Mouse (Mus musculus) heart, adult 18-20 months (tissue): ENCODE results near the gene Paf1. TPM values are rescaled to one million over a fixed set of nuclear protein-coding genes. Genes with fewer than 3 reads are reported as not detected.
A peak's percentile ranks its signal among the peaks of the same experiment; 100 is the strongest.

Experiments used
- DNase-seq, 2 experiments: peaks; one replicate each; pipeline ENCODE4 v3.0.0; 2021 to 2022; ENCODE audit warnings: mixed read lengths in 1 of 2
- total RNA-seq, 2 experiments: library from RNA; stranded (reverse); gene quantifications; 2 replicates each; pipeline ENCODE4 v1.2.3; 2021

Paf1 gene
- total RNA-seq, 2 experiments from 2014 or later: 39.5 to 44.5 TPM

- DNase-seq: peak; percentile 100
Measured at GRCm38 (mm10) chr7:28436271-28436904, 43.6 kb downstream of the Paf1 start.

DNA sequence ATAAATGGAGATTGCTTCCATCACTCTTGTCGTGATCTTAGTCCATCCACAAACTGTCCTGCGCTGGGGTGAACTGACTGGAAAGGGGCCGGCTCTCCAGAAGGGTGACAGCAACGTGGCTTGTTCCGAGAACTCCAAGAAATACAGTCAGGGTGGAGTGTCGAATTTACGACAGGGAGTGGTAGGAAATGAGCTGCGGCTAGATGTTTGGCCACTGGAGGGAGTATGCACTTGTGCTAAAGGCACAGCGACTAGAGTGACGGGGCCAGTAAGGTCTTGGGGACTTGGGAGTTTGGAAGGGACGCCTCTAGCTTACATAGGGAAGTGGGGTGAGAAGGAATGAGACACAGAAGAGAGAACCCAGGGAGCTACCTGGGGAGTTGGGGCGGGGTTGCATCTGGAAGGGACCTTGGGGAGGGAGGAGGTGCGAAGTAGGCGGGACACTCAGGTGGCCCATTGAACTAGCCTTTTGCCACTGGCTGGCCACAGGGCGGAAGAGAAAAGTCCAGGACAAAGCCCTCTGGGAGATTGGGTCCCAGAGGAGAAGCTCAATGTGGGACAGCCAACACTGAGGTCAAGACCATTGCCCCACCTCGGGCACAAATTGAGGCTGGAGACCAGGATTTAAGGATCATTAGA is 44.3 kb downstream of the Paf1 start, which contains the start of gene Gmfg:
Gmfg (plus strand) TSS at position 516 of the 639 bp plus-strand sequence.
- peak in 1 of 2 experiments; percentile 88 for DNase-seq

DNA sequence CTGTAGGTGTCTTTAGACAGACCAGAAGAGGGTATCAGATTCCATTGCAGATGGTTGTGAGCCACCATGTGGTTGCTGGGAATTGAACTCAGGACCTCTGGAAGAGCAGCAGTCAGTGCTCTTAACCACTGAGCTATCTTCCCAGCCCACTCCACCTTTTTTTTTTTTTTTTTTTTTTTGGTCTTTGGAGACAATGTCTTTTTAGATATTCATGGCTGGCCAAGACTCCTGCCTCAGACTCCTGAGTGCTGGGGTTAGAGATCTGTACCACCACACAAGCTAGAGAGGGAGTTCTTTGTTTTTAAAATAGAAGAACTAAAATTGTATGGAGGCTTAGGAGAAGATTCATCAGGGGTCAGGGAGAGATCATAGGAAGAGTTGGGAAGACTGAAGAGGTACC is 45.2 kb downstream of the Paf1 start:
- DNase-seq: no peak

GRCm38 (mm10) chr7:28438771-28439170 is 46.0 kb downstream of the Paf1 start:
- no peak for DNase-seq

DNA sequence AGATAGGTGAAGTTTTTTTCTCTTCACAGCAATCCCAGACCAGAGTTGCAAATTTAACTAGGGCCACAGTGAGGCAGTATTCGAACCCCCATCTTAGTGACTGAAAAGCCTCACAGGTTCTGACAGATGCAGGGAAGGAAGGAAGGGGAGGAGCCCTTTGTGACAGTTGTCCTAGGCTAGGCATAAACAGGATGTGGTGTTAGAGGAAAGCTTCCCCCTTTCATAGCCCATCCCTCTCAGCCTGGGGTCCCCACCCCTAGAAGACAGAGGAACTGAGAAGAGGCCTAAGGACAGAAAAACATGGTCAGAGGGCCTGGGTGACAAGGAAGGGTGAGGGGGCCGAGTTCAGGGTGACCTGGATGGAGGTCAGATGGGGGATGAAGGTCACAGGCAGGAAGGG is 48.0 kb downstream of the Paf1 start:
- DNase-seq: peak; percentile 41 to 82

GRCm38 (mm10) chr7:28441776-28442485 is 49.2 kb downstream of the Paf1 start:
- DNase-seq: no peak

- DNase-seq: peak; percentile 33 to 61
Measured at GRCm38 (mm10) chr7:28442688-28443087, 49.9 kb downstream of the Paf1 start.

DNA sequence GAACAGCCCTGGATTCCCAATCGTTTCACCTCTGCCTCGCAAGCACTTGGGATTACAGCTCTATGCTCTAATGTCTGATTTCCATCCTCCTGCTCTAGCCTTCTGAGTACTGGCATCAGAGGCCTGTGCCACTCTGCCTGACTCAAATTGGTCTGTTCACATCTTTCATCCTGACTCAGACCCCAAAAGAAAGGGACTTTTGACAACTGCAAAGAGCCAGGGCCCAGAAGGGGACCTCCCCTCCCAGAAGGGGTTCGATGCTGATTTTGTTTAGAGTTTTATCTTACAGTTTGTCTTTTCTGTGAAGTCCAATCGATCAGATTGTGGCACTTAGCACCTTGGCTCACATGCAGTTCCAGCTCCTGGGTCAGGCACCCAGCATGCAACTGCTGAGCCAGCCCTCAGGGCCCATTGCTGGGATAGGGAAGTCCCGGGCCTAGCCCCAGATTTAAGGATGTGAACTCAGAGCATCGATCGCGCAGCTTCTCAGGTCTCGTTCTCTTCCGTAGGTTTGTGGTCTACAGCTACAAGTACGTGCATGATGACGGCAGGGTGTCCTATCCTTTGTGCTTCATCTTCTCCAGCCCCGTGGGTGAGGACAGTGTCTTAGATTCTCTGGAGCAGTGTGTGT is 51.7 kb downstream of the Paf1 start:
- no peak for DNase-seq

GRCm38 (mm10) chr7:28446446-28446845 is 53.7 kb downstream of the Paf1 start:
- peak; percentile 64 to 95 for DNase-seq

- no peak for DNase-seq
Measured at GRCm38 (mm10) chr7:28447101-28447830, 54.5 kb downstream of the Paf1 start.

GRCm38 (mm10) chr7:28447865-28448820 is 55.4 kb downstream of the Paf1 start:
- DNase-seq: no peak

Other genes starting within 250 kb of the Paf1 start
- 10 to 100 TPM; 28.9 to 32.8 TPM for gene Fbl, start 223.2 kb upstream of the Paf1 start, total RNA-seq
- gene Dyrk1b, start 213.5 kb upstream of the Paf1 start, total RNA-seq: 10 to 100 TPM; 26.0 to 32.6 TPM
- 10 to 100 TPM; 11.5 to 12.4 TPM for gene Eid2, start 125.1 kb upstream of the Paf1 start, total RNA-seq
- gene Eid2b, start 115.2 kb upstream of the Paf1 start, total RNA-seq: 10 to 100 TPM; 13.9 to 15.5 TPM
- gene Selenov, start 101.8 kb upstream of the Paf1 start, total RNA-seq: not detected
- gene Dll3, start 90.7 kb upstream of the Paf1 start, total RNA-seq: not detected
- gene Timm50, start 80.9 kb upstream of the Paf1 start, total RNA-seq: 10 to 100 TPM; 66.3 to 66.6 TPM
- gene Supt5, start 54.2 kb upstream of the Paf1 start, total RNA-seq: 10 to 100 TPM; 53.4 to 60.9 TPM
- 100 to 1,000 TPM; 517 to 602 TPM for gene Rps16, start 42.3 kb upstream of the Paf1 start, total RNA-seq
- 10 to 100 TPM; 11.3 to 13.4 TPM for gene Plekhg2, start 20.4 kb upstream of the Paf1 start, total RNA-seq
- gene Zfp36, start 12.7 kb upstream of the Paf1 start, total RNA-seq: 10 to 100 TPM; 18.4 to 27.3 TPM
- 10 to 100 TPM; 21.8 TPM for gene Med29, start 243 bp upstream of the Paf1 start, total RNA-seq
- 1 to 10 TPM; 5.4 to 7.8 TPM for gene Gmfg, start 44.5 kb downstream of the Paf1 start, total RNA-seq
- under 1 TPM; 0.46 to 0.65 TPM for gene Lrfn1, start 59.0 kb downstream of the Paf1 start, total RNA-seq
- not detected for gene Ifnl2, start 117.5 kb downstream of the Paf1 start, total RNA-seq
- gene Ifnl3, start 129.9 kb downstream of the Paf1 start, total RNA-seq: not detected
- gene Sycn, start 147.9 kb downstream of the Paf1 start, total RNA-seq: not detected
- not detected for gene Nccrp1, start 154.3 kb downstream of the Paf1 start, total RNA-seq
- gene Samd4b, start 205.2 kb downstream of the Paf1 start, total RNA-seq: 10 to 100 TPM; 19.6 to 22.1 TPM
- gene Pak4, start 205.2 kb downstream of the Paf1 start, total RNA-seq: 1 to 10 TPM; 8.8 to 9.9 TPM
- gene Acp7, start 238.4 kb downstream of the Paf1 start, total RNA-seq: not detected